Mouse (Mus musculus): ENCODE measurements around the gene Dnm3.

Dnm3 gene

GRCm38 (mm10) chr1:162323142-162323541, 154.7 kb downstream of the Dnm3 start:
- no peak for DNase-seq (ENCODE audit: low read depth)

GRCm38 (mm10) chr1:162313451-162314276, 164.2 kb downstream of the Dnm3 start:
- DNase-seq (ENCODE audit: low read depth), result no peak

GRCm38 (mm10) chr1:162312621-162313020, 165.2 kb downstream of the Dnm3 start:
- DNase-seq (ENCODE audit: low read depth), result no peak

DNA sequence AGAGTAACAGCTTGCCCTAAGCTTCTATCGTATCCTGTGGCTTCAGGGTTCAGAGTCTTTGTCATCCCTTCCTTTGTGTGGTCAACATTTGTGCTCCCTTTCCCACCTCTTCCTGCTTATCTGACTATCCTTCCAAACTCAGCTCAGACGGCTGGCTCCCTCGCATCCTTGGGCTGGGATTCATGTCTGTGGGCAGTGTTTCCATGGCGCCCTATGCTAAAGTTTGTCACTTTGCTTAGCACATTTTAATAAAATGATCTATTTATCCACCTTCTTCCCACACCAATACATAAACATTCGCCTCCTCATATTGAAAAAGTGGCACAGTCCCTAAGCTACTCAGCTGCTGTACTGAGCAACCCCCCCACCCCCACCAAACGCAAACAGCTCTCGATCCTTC, 165.7 kb downstream of the Dnm3 start:
- no peak for DNase-seq (ENCODE audit: low read depth)

- no peak for DNase-seq (ENCODE audit: low read depth)
Observed at GRCm38 (mm10) chr1:162305247-162305646, 172.6 kb downstream of the Dnm3 start.

- no peak for DNase-seq (ENCODE audit: low read depth)
Observed at GRCm38 (mm10) chr1:162302480-162302879, 175.4 kb downstream of the Dnm3 start.

GRCm38 (mm10) chr1:162299558-162300319, 178.1 kb downstream of the Dnm3 start:
- no peak for DNase-seq (ENCODE audit: low read depth)

GRCm38 (mm10) chr1:162298527-162298926, 179.3 kb downstream of the Dnm3 start:
- DNase-seq (ENCODE audit: low read depth), result no peak

GRCm38 (mm10) chr1:162295443-162295842, 182.4 kb downstream of the Dnm3 start:
- no peak for DNase-seq (ENCODE audit: low read depth)

DNA sequence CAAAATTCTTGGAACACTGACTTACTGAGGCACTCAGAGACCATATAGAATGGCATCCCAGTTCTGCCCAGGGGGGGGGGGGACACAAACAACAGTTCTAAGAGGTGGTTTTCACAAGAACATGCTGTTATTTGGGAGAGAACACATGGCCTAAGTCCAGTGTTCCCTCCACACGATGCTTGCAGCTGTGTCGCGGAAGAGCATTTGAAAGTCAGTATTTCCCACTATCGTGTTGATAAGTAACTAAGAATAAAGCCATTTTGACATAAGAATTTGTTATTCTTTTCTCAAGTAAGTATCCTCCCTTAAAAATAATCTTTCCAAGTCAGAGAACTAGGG, 183.3 kb downstream of the Dnm3 start:
- DNase-seq (ENCODE audit: low read depth), result no peak

- no peak for DNase-seq (ENCODE audit: low read depth)
Observed at GRCm38 (mm10) chr1:162293732-162294571, 183.9 kb downstream of the Dnm3 start.

GRCm38 (mm10) chr1:162286910-162287309, 190.9 kb downstream of the Dnm3 start:
- DNase-seq (ENCODE audit: low read depth), result peak; percentile 1

DNA sequence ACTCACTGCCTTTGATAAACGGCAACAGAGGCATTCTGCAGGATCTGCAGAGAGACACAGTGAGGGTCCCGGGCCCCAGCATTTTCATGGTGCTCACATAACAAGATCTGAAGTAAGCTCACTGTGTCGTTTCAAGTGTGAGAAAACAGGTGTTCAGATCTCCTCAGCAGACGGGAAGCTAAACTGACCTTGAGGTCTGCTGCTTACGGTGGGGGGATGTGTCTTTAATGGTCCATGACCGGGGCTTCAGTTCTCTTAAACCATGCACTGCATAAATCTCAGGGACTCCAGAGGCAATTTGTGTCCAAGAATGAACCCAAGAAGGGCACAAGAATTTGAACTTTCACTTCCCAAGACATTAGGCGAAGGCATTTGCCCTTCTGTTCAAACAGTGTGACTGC, 195.9 kb downstream of the Dnm3 start:
- DNase-seq (ENCODE audit: low read depth), result no peak

DNA sequence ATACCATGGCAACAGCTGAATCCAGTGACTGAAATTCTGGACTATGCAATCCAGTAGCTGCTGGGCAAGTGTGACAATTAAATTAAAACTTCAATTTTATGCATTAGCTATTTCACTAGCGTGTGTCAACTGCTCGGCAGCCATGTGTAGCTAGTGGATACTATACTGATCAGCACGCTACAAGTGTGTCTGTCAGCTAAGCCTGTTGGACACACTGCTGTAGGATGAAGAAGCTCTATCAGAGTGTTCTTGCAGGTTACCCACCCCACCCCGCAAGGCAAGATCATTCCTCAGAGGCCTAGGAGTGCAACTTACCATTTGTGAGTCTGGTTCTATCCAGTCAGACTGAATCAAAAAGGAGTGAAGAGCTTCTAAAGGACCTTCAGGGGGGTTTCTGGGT, 197.8 kb downstream of the Dnm3 start:
- DNase-seq (ENCODE audit: low read depth), result no peak

DNA sequence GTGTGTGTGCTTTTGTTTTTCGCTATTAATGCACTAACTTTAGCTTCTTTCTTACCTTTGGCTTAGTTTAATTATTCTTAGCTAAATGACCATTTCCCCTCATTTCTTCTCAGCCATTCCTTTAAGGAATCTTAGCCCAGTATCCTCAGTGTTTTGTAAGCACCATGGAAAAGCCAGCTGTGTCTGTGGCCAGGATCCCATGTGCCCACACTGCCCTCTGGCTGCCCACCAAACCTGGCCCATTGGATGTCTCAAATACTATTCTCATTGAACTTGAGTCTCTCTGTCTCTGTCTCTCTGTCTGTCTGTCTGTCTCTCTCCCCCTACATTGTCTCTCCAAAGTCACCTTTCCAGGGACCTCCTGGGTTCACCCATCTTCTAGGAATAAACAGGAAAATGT, 201.8 kb downstream of the Dnm3 start:
- DNase-seq (ENCODE audit: low read depth), result no peak

DNA sequence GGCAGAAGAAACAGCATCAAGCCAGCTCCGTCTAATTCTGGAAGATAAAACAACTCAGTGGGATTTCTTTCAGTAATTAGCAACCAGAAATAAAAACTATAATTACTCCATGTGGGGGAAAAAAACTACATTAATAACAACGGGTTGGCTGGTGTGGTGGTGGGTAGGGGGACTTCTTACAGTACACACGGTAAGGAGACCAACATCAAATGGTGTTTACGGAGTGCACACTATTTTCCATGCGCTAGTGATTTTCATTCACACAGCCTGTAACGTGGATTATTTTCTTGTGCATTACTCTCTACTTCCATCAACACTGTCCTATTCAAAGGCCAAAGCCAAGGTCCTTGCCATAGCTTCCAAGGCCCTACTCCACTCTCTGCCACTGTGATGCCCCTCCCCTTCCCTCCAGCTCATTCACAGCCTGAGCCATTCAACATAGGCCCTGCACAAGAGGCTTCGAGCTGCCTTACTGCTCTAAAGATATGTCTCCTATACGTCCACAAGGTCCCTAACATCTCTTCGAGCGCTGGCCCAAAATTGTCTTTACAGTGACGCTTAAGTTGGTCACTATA, 203.1 kb downstream of the Dnm3 start:
- no peak for DNase-seq (ENCODE audit: low read depth)

- DNase-seq (ENCODE audit: low read depth), result no peak
Observed at GRCm38 (mm10) chr1:162256912-162257607, 220.8 kb downstream of the Dnm3 start.

- no peak for DNase-seq (ENCODE audit: low read depth)
Observed at GRCm38 (mm10) chr1:162254944-162255343, 222.9 kb downstream of the Dnm3 start.

- no peak for DNase-seq (ENCODE audit: low read depth)
Observed at GRCm38 (mm10) chr1:162253971-162254641, 223.7 kb downstream of the Dnm3 start.

GRCm38 (mm10) chr1:162252869-162253268, 225.0 kb downstream of the Dnm3 start:
- DNase-seq (ENCODE audit: low read depth), result no peak

GRCm38 (mm10) chr1:162247216-162247615, 230.6 kb downstream of the Dnm3 start:
- no peak for DNase-seq (ENCODE audit: low read depth)
